Mouse (Mus musculus): ENCODE data around the gene E130116L18Rik. TPM values are rescaled to one million over a fixed set of nuclear protein-coding genes. Genes with fewer than 3 reads are reported as not detected.
"Not testable (repeated sequence)": the region's sequence is repeated elsewhere in the genome, so short reads cannot be mapped to it uniquely, and the experiment has no call there.

Gene E130116L18Rik
- polyA plus RNA-seq, 1 experiment from 2014 or later, result 2.9 TPM

- not testable (repeated sequence) for H3K27ac ChIP-seq (replicated peaks); DNase-seq (ENCODE audit: low spot score); H3K9me3 ChIP-seq; H3K4me1 ChIP-seq; H3K4me3 ChIP-seq; H3K27me3 ChIP-seq (replicated peaks; ENCODE audit: low read depth, poor library complexity, severe bottlenecking)
- WGBS, result 86% methylated on average over 1 of the region's 1 CpGs
- H3K36me3 ChIP-seq (replicated peaks), result peaks cover 26% of the 10 kb centered on the region
Observed at GRCm38 (mm10) chr5:25224377-25224776, 1.4 kb upstream of the E130116L18Rik start.

- 90% methylated on average over 3 of the region's 3 CpGs for WGBS
- H3K27ac ChIP-seq (replicated peaks), result peak within 1 kb of the TSS; percentile 95
- no peaks in the 10 kb centered on the region for H3K9me3 ChIP-seq
Observed at GRCm38 (mm10) chr5:25221604-25222003, 1.3 kb downstream of the E130116L18Rik start, which contains the start of gene Galnt11. Galnt11 (plus strand) TSS chr5:25221904.

GRCm38 (mm10) chr5:25215006-25215405, 7.9 kb downstream of the E130116L18Rik start:
- Histone ChIP-seq H3K27ac (replicated peaks) (no peak overlapping the region), H3K36me3 (replicated peaks) (no peaks in the 10 kb centered on the region), H3K4me3 (no peak overlapping the region), H3K27me3 (replicated peaks; ENCODE audit: low read depth, poor library complexity, severe bottlenecking) (no peaks in the 10 kb centered on the region), H3K4me1 (no peaks in the 10 kb centered on the region), H3K9me3 (no peaks in the 10 kb centered on the region)
- DNase-seq (ENCODE audit: low spot score), result no peak
- WGBS, result 91% methylated on average over 6 of the region's 6 CpGs

More at GRCm38 (mm10) chr5:25221604-25222003, 1.3 kb downstream of the E130116L18Rik start, which contains the start of gene Galnt11:
- no peaks in the 10 kb centered on the region for H3K27me3 ChIP-seq (replicated peaks; ENCODE audit: low read depth, poor library complexity, severe bottlenecking)
- peaks cover 9% of the 10 kb centered on the region for H3K4me1 ChIP-seq
- H3K36me3 ChIP-seq (replicated peaks), result peaks cover 6% of the 10 kb centered on the region; the same call in 1 of the 2 replicates
- H3K4me3 ChIP-seq, result peak within 1 kb of the TSS; percentile 85
- DNase-seq (ENCODE audit: low spot score), result no peak

GRCm38 (mm10) chr5:25213216-25213615, 9.7 kb downstream of the E130116L18Rik start:
- H3K27me3 ChIP-seq (replicated peaks; ENCODE audit: low read depth, poor library complexity, severe bottlenecking); H3K36me3 ChIP-seq (replicated peaks); DNase-seq (ENCODE audit: low spot score); H3K27ac ChIP-seq (replicated peaks); H3K4me3 ChIP-seq; H3K9me3 ChIP-seq; H3K4me1 ChIP-seq: not testable (repeated sequence)

- Histone ChIP-seq H3K4me1 (no peaks in the 10 kb centered on the region), H3K27ac (replicated peaks) (no peak overlapping the region), H3K36me3 (replicated peaks) (no peaks in the 10 kb centered on the region), H3K9me3 (no peaks in the 10 kb centered on the region), H3K4me3 (no peak overlapping the region), H3K27me3 (replicated peaks; ENCODE audit: low read depth, poor library complexity, severe bottlenecking) (no peaks in the 10 kb centered on the region)
- 70% methylated on average over 1 of the region's 1 CpGs for WGBS
- DNase-seq (ENCODE audit: low spot score), result no peak
Observed at GRCm38 (mm10) chr5:25211872-25212271, 11.1 kb downstream of the E130116L18Rik start.

GRCm38 (mm10) chr5:25190521-25190920, 32.4 kb downstream of the E130116L18Rik start:
- H3K27me3 ChIP-seq (replicated peaks; ENCODE audit: low read depth, poor library complexity, severe bottlenecking), result no peaks in the 10 kb centered on the region
- peaks cover 18% of the 10 kb centered on the region for H3K4me1 ChIP-seq
- H3K9me3 ChIP-seq, result no peaks in the 10 kb centered on the region
- H3K4me3 ChIP-seq, result no peak overlapping the region
- DNase-seq (ENCODE audit: low spot score), result no peak
- H3K36me3 ChIP-seq (replicated peaks), result no peaks in the 10 kb centered on the region
- no peak overlapping the region for H3K27ac ChIP-seq (replicated peaks)
- WGBS, result 83% methylated on average over 2 of the region's 2 CpGs

- Histone ChIP-seq H3K4me3 (no peak overlapping the region), H3K4me1 (peaks cover 18% of the 10 kb centered on the region), H3K27me3 (replicated peaks; ENCODE audit: low read depth, poor library complexity, severe bottlenecking) (no peaks in the 10 kb centered on the region), H3K27ac (replicated peaks) (no peak overlapping the region), H3K36me3 (replicated peaks) (no peaks in the 10 kb centered on the region), H3K9me3 (no peaks in the 10 kb centered on the region)
- 46% methylated on average over 1 of the region's 1 CpGs for WGBS
- peak; percentile 19 for DNase-seq (ENCODE audit: low spot score)
Observed at GRCm38 (mm10) chr5:25188802-25189201, 34.2 kb downstream of the E130116L18Rik start.

- H3K9me3 ChIP-seq, result no peaks in the 10 kb centered on the region
- no peak for DNase-seq (ENCODE audit: low spot score)
- H3K36me3 ChIP-seq (replicated peaks), result no peaks in the 10 kb centered on the region
- H3K27me3 ChIP-seq (replicated peaks; ENCODE audit: low read depth, poor library complexity, severe bottlenecking), result no peaks in the 10 kb centered on the region
- H3K4me3 ChIP-seq, result no peak overlapping the region
- peaks cover 18% of the 10 kb centered on the region for H3K4me1 ChIP-seq
- H3K27ac ChIP-seq (replicated peaks), result no peak overlapping the region
Observed at GRCm38 (mm10) chr5:25187727-25188126, 35.2 kb downstream of the E130116L18Rik start.

- no peak for DNase-seq (ENCODE audit: low spot score)
- peaks cover 26% of the 10 kb centered on the region for H3K4me1 ChIP-seq
- H3K4me3 ChIP-seq, result no peak overlapping the region
- H3K27me3 ChIP-seq (replicated peaks; ENCODE audit: low read depth, poor library complexity, severe bottlenecking), result no peaks in the 10 kb centered on the region
- 58% methylated on average over 2 of the region's 2 CpGs for WGBS
- H3K9me3 ChIP-seq, result no peaks in the 10 kb centered on the region
- H3K36me3 ChIP-seq (replicated peaks), result no peaks in the 10 kb centered on the region
- H3K27ac ChIP-seq (replicated peaks), result no peak overlapping the region
Observed at GRCm38 (mm10) chr5:25184594-25184993, 38.4 kb downstream of the E130116L18Rik start.

- 83% methylated on average over 4 of the region's 4 CpGs for WGBS
- Histone ChIP-seq H3K27ac (replicated peaks) (no peak overlapping the region), H3K27me3 (replicated peaks; ENCODE audit: low read depth, poor library complexity, severe bottlenecking) (no peaks in the 10 kb centered on the region), H3K36me3 (replicated peaks) (no peaks in the 10 kb centered on the region), H3K9me3 (no peaks in the 10 kb centered on the region), H3K4me1 (peaks cover 26% of the 10 kb centered on the region), H3K4me3 (no peak overlapping the region)
- DNase-seq (ENCODE audit: low spot score), result no peak
Observed at GRCm38 (mm10) chr5:25183595-25183994, 39.4 kb downstream of the E130116L18Rik start.

- 76% methylated on average over 1 of the region's 1 CpGs for WGBS
- no peaks in the 10 kb centered on the region for H3K9me3 ChIP-seq
- DNase-seq (ENCODE audit: low spot score), result no peak
- peaks cover 8% of the 10 kb centered on the region for H3K4me1 ChIP-seq
- H3K4me3 ChIP-seq, result no peak within 1 kb of the TSS
- no peak within 1 kb of the TSS for H3K27ac ChIP-seq (replicated peaks)
- H3K27me3 ChIP-seq (replicated peaks; ENCODE audit: low read depth, poor library complexity, severe bottlenecking), result no peaks in the 10 kb centered on the region
- no peaks in the 10 kb centered on the region for H3K36me3 ChIP-seq (replicated peaks)
Observed at GRCm38 (mm10) chr5:25181004-25181531, 41.9 kb downstream of the E130116L18Rik start, which contains the start of gene Galntl5. Galntl5 (plus strand) TSS chr5:25181460.

- 89% methylated on average over 3 of the region's 3 CpGs for WGBS
- Histone ChIP-seq H3K27ac (replicated peaks) (no peak overlapping the region), H3K9me3 (no peaks in the 10 kb centered on the region), H3K36me3 (replicated peaks) (no peaks in the 10 kb centered on the region), H3K4me1 (peaks cover 8% of the 10 kb centered on the region), H3K27me3 (replicated peaks; ENCODE audit: low read depth, poor library complexity, severe bottlenecking) (no peaks in the 10 kb centered on the region), H3K4me3 (no peak overlapping the region)
- no peak for DNase-seq (ENCODE audit: low spot score)
Observed at GRCm38 (mm10) chr5:25179936-25180488, 42.9 kb downstream of the E130116L18Rik start.

GRCm38 (mm10) chr5:25179284-25179683, 43.7 kb downstream of the E130116L18Rik start:
- Histone ChIP-seq H3K27me3 (replicated peaks; ENCODE audit: low read depth, poor library complexity, severe bottlenecking) (no peaks in the 10 kb centered on the region), H3K4me3 (no peak overlapping the region), H3K27ac (replicated peaks) (no peak overlapping the region), H3K9me3 (no peaks in the 10 kb centered on the region), H3K36me3 (replicated peaks) (no peaks in the 10 kb centered on the region), H3K4me1 (peaks cover 8% of the 10 kb centered on the region)
- 91% methylated on average over 4 of the region's 4 CpGs for WGBS
- no peak for DNase-seq (ENCODE audit: low spot score)

All from embryonic facial prominence, embryonic 10.5 days (tissue).